ENCODE assay signal across 25 mouse cellular contexts in genomic region chr3:83953879-83954278, GRCm38 (mm10).
A peak's percentile ranks its signal among the peaks of the same experiment; 100 is the strongest.
DNase-seq lines count a peak whose midpoint lies in the region; ATAC-seq and TF ChIP-seq lines count a peak whose summit lies in the region.
"Had no signal": no experiment of that assay in that cellular context is flagged by ENCODE, and none has a peak within 500 bp of the region (broad histone marks: within the 10 kb centered on the region; RNA-seq: fewer than 3 reads in every experiment).

No protein-coding gene starts in this region.

- ATAC-seq in heart, embryonic 11.5 days (replicated peaks; ENCODE audit: insufficient number of reproducible peaks, low FRiP score, low TSS enrichment), result no peak
- ATAC-seq in megakaryocyte, adult 5-6 weeks (ENCODE audit: poor library complexity, severe bottlenecking), result no peak
- ATAC-seq in heart, postnatal 0 days (ENCODE audit: insufficient read depth, low read depth), result peak; percentile 92
- ATAC-seq: forebrain, postnatal 0 days; hindbrain, embryonic 16.5 days; intestine, embryonic 15.5 days; midbrain, embryonic 13.5 days; Patski had no signal

- peak; percentile 57 to 81 for DNase-seq in heart, adult 18-20 months
- DNase-seq in heart, postnatal 0 days (ENCODE audit: low spot score), result peak; percentile 77
- no peak for DNase-seq in kidney, postnatal 25 days
- no peak for DNase-seq in cerebellum, adult 8-10 months
- DNase-seq: adrenal gland, postnatal 36 days; B cell, adult 2 months; cerebellum, adult 11 months; cerebellum, postnatal 14 days; forebrain, postnatal 0 days; kidney, adult 8-10 months; kidney, postnatal 14 days; lung, postnatal 10 days had no signal

- H3K4me2 ChIP-seq in heart, embryonic 11.5 days, result no peak overlapping the region
- H3K4me2 ChIP-seq in heart, postnatal 0 days (ENCODE audit: low read depth, low read length), result no peak overlapping the region
- H3K4me2 ChIP-seq: embryonic facial prominence, embryonic 12.5 days; intestine, embryonic 15.5 days; limb, embryonic 13.5 days; liver, embryonic 15.5 days; midbrain, embryonic 13.5 days had no signal

- H3K9ac ChIP-seq in heart, embryonic 11.5 days (ENCODE audit: low read depth, low read length), result no peak overlapping the region
- H3K9ac ChIP-seq in heart, postnatal 0 days (replicated peaks; ENCODE audit: low read depth, low read length), result no peak overlapping the region
- H3K9ac ChIP-seq: embryonic facial prominence, embryonic 12.5 days; forebrain, postnatal 0 days; intestine, embryonic 15.5 days; limb, embryonic 13.5 days; liver, embryonic 15.5 days; midbrain, embryonic 13.5 days had no signal

- no peak overlapping the region for H3K4me3 ChIP-seq in heart, embryonic 11.5 days (ENCODE audit: low read depth, low read length)
- peak overlapping the region; percentile 19 for H3K4me3 ChIP-seq in megakaryocyte, embryonic 14.5 days (replicated peaks)
- no peak overlapping the region for H3K4me3 ChIP-seq in heart, postnatal 0 days (ENCODE audit: low read depth, low read length)
- H3K4me3 ChIP-seq: embryonic facial prominence, embryonic 12.5 days; hindbrain, embryonic 10.5 days; intestine, embryonic 15.5 days; limb, embryonic 13.5 days; liver, embryonic 15.5 days; midbrain, embryonic 13.5 days had no signal

- H3K9me3 ChIP-seq in heart, embryonic 11.5 days (replicated peaks; ENCODE audit: control insufficient read depth, low read length), result no peaks in the 10 kb centered on the region
- no peaks in the 10 kb centered on the region for H3K9me3 ChIP-seq in megakaryocyte, embryonic 14.5 days
- no peaks in the 10 kb centered on the region for H3K9me3 ChIP-seq in heart, postnatal 0 days (replicated peaks; ENCODE audit: control insufficient read depth, low read length)
- H3K9me3 ChIP-seq: embryonic facial prominence, embryonic 12.5 days; G1E; hindbrain, embryonic 10.5 days; intestine, embryonic 15.5 days; limb, embryonic 13.5 days; liver, embryonic 15.5 days; midbrain, embryonic 13.5 days had no signal

- TF ChIP-seq CTCF in heart, postnatal 0 days (IDR thresholded peaks at IDR 0.05; ENCODE audit: low read depth), result peak; percentile 40

- peak; percentile 45; the same call in 1 of the 2 replicates for TF ChIP-seq EP300 in heart, postnatal 0 days (IDR thresholded peaks at IDR 0.05; ENCODE audit: low read depth)

- H3K27me3 ChIP-seq in heart, embryonic 11.5 days (ENCODE audit: control insufficient read depth, insufficient read depth, low read length), result no peaks in the 10 kb centered on the region
- H3K27me3 ChIP-seq in megakaryocyte, embryonic 14.5 days (replicated peaks), result no peaks in the 10 kb centered on the region
- H3K27me3 ChIP-seq in heart, postnatal 0 days (ENCODE audit: control insufficient read depth, insufficient read depth, low read length), result no peaks in the 10 kb centered on the region
- H3K27me3 ChIP-seq: CH12.LX; embryonic facial prominence, embryonic 12.5 days; intestine, embryonic 15.5 days; limb, embryonic 13.5 days; liver, embryonic 15.5 days; midbrain, embryonic 13.5 days; Patski had no signal

- no peak overlapping the region for H3K27ac ChIP-seq in heart, embryonic 11.5 days (ENCODE audit: low read depth, low read length)
- peak overlapping the region; percentile 83 for H3K27ac ChIP-seq in heart, postnatal 0 days (ENCODE audit: low read depth)
- H3K27ac ChIP-seq: embryonic facial prominence, embryonic 12.5 days; hindbrain, embryonic 10.5 days; intestine, embryonic 15.5 days; limb, embryonic 13.5 days; liver, embryonic 15.5 days; midbrain, embryonic 13.5 days had no signal

- H3K4me1 ChIP-seq in heart, embryonic 11.5 days (ENCODE audit: control insufficient read depth, insufficient read depth, low read length), result no peaks in the 10 kb centered on the region
- peaks cover 28% of the 10 kb centered on the region for H3K4me1 ChIP-seq in megakaryocyte, embryonic 14.5 days
- H3K4me1 ChIP-seq in heart, postnatal 0 days (ENCODE audit: control insufficient read depth, insufficient read depth), result peaks cover 16% of the 10 kb centered on the region
- H3K4me1 ChIP-seq: hindbrain, embryonic 10.5 days had no signal

- peaks cover 3% of the 10 kb centered on the region; the same call in 1 of the 2 replicates for H3K36me3 ChIP-seq in heart, embryonic 11.5 days (ENCODE audit: control insufficient read depth, insufficient read depth, low read length)
- H3K36me3 ChIP-seq in megakaryocyte, embryonic 14.5 days (replicated peaks; ENCODE audit: low read length), result peaks cover 95% of the 10 kb centered on the region
- 0 out of 2 replicates have a peak, but pooled peaks cover 4% of the 10 kb centered on the region for H3K36me3 ChIP-seq in heart, postnatal 0 days (replicated peaks; ENCODE audit: control insufficient read depth, insufficient read depth, low read length)
- H3K36me3 ChIP-seq: intestine, embryonic 15.5 days had no signal

- WGBS in heart, embryonic 11.5 days (ENCODE audit: insufficient replicate concordance), result 61% methylated on average over 8 of the region's 8 CpGs
- 39% methylated on average over 8 of the region's 8 CpGs for WGBS in heart, postnatal 0 days

Comparison
In these comparisons a context has a peak if more than half of its experiments do, and no peak if none do; other contexts are left out.
1. DNase-seq: peak in heart, adult 18-20 months (2 of 2) and heart, postnatal 0 days (single experiment); none in kidney, postnatal 25 days (0 of 2) and cerebellum, adult 8-10 months (single experiment).